Mouse (Mus musculus): ENCODE data around the gene Clcc1.

- TF ChIP-seq CTCF (IDR thresholded peaks at IDR 0.05; ENCODE audit: borderline replicate concordance, control insufficient read depth, extremely low read depth, insufficient read depth, low read length, poor library complexity) (no peak), POLR2A (IDR thresholded peaks at IDR 0.05; ENCODE audit: control insufficient read depth, extremely low read depth, insufficient read depth, low read length, poor library complexity) (no peak)
Measured at GRCm38 (mm10) chr3:108719357-108719756, 65.6 kb downstream of the Clcc1 start.
